Mouse (Mus musculus): ENCODE measurements at regions not wholly inside any gene's neighbourhood (a gene's known extent, or its start where the extent isn't known, plus 50 kb on each side); places are given as distances from the start of the nearest gene placed in this dataset.

GRCm38 (mm10) chr1:119153619-119154018, 100.2 kb upstream of the Gli2 start:
- H3K36me3 ChIP-seq (ENCODE audit: control insufficient read depth, insufficient read depth, low read length) = no peaks in the 10 kb centered on the region
- no peak overlapping the region for H3K27ac ChIP-seq (replicated peaks; ENCODE audit: low read depth, low read length)
- WGBS = 99% methylated on average over 4 of the region's 4 CpGs
- no peak overlapping the region for H3K9ac ChIP-seq (ENCODE audit: low read depth, low read length)
- no peaks in the 10 kb centered on the region for H3K4me1 ChIP-seq (ENCODE audit: control insufficient read depth, insufficient read depth, low read length)
- no peaks in the 10 kb centered on the region for H3K9me3 ChIP-seq (ENCODE audit: control insufficient read depth, low read length)
- H3K4me3 ChIP-seq (ENCODE audit: low read depth, low read length) = no peak overlapping the region
- DNase-seq (ENCODE audit: low spot score) (no peak), ATAC-seq (ENCODE audit: low read depth) (no peak)
- no peak overlapping the region for H3K4me2 ChIP-seq (ENCODE audit: low read depth, low read length)
- no peaks in the 10 kb centered on the region for H3K27me3 ChIP-seq (replicated peaks; ENCODE audit: control insufficient read depth, insufficient read depth, low read length)

GRCm38 (mm10) chr1:119152776-119153175, 99.4 kb upstream of the Gli2 start:
- WGBS = 69% methylated on average over 6 of the region's 6 CpGs
- DNase-seq (ENCODE audit: low spot score) = peak; percentile 19
- Histone ChIP-seq H3K9me3 (ENCODE audit: control insufficient read depth, low read length) (no peaks in the 10 kb centered on the region), H3K4me3 (ENCODE audit: low read depth, low read length) (no peak overlapping the region), H3K4me1 (ENCODE audit: control insufficient read depth, insufficient read depth, low read length) (no peaks in the 10 kb centered on the region), H3K4me2 (ENCODE audit: low read depth, low read length) (no peak overlapping the region), H3K36me3 (ENCODE audit: control insufficient read depth, insufficient read depth, low read length) (no peaks in the 10 kb centered on the region), H3K27me3 (replicated peaks; ENCODE audit: control insufficient read depth, insufficient read depth, low read length) (no peaks in the 10 kb centered on the region), H3K9ac (ENCODE audit: low read depth, low read length) (no peak overlapping the region), H3K27ac (replicated peaks; ENCODE audit: low read depth, low read length) (no peak overlapping the region)
- ATAC-seq (ENCODE audit: low read depth) = no peak

GRCm38 (mm10) chr1:119147506-119147905, 94.1 kb upstream of the Gli2 start:
- H3K4me1 ChIP-seq (ENCODE audit: control insufficient read depth, insufficient read depth, low read length) = 0 out of 2 replicates have a peak, but pooled peaks cover 3% of the 10 kb centered on the region
- H3K4me2 ChIP-seq (ENCODE audit: low read depth, low read length) = no peak overlapping the region
- DNase-seq (ENCODE audit: low spot score) (no peak), ATAC-seq (ENCODE audit: low read depth) (no peak)
- H3K27me3 ChIP-seq (replicated peaks; ENCODE audit: control insufficient read depth, insufficient read depth, low read length) = no peaks in the 10 kb centered on the region
- H3K9ac ChIP-seq (ENCODE audit: low read depth, low read length) = no peak overlapping the region
- H3K27ac ChIP-seq (replicated peaks; ENCODE audit: low read depth, low read length) = no peak overlapping the region
- H3K4me3 ChIP-seq (ENCODE audit: low read depth, low read length) = no peak overlapping the region
- no peaks in the 10 kb centered on the region for H3K9me3 ChIP-seq (ENCODE audit: control insufficient read depth, low read length)
- H3K36me3 ChIP-seq (ENCODE audit: control insufficient read depth, insufficient read depth, low read length) = no peaks in the 10 kb centered on the region
- WGBS = 83% methylated on average over 2 of the region's 2 CpGs

GRCm38 (mm10) chr1:119143808-119144207, 90.4 kb upstream of the Gli2 start:
- peak overlapping the region; percentile 61 for H3K27ac ChIP-seq (replicated peaks; ENCODE audit: low read depth, low read length)
- no peak overlapping the region for H3K4me2 ChIP-seq (ENCODE audit: low read depth, low read length)
- WGBS = 26% methylated on average over 8 of the region's 11 CpGs

GRCm38 (mm10) chr1:119129039-119129438, 75.6 kb upstream of the Gli2 start:
- no peaks in the 10 kb centered on the region for H3K9me3 ChIP-seq (ENCODE audit: control insufficient read depth, low read length)
- no peaks in the 10 kb centered on the region for H3K4me1 ChIP-seq (ENCODE audit: control insufficient read depth, insufficient read depth, low read length)
- ATAC-seq (ENCODE audit: low read depth) = no peak
- no peaks in the 10 kb centered on the region for H3K27me3 ChIP-seq (replicated peaks; ENCODE audit: control insufficient read depth, insufficient read depth, low read length)
- no peak overlapping the region for H3K27ac ChIP-seq (replicated peaks; ENCODE audit: low read depth, low read length)
- H3K36me3 ChIP-seq (ENCODE audit: control insufficient read depth, insufficient read depth, low read length) = no peaks in the 10 kb centered on the region
- no peak overlapping the region for H3K4me3 ChIP-seq (ENCODE audit: low read depth, low read length)
- no peak for DNase-seq (ENCODE audit: low spot score)
- WGBS = 97% methylated on average over 3 of the region's 3 CpGs
- H3K9ac ChIP-seq (ENCODE audit: low read depth, low read length) = no peak overlapping the region
- H3K4me2 ChIP-seq (ENCODE audit: low read depth, low read length) = no peak overlapping the region

More at GRCm38 (mm10) chr1:119143808-119144207, 90.4 kb upstream of the Gli2 start:
- ATAC-seq (ENCODE audit: low read depth) = no peak
- Histone ChIP-seq H3K4me3 (ENCODE audit: low read depth, low read length) (no peak overlapping the region), H3K9ac (ENCODE audit: low read depth, low read length) (no peak overlapping the region), H3K9me3 (ENCODE audit: control insufficient read depth, low read length) (no peaks in the 10 kb centered on the region), H3K27me3 (replicated peaks; ENCODE audit: control insufficient read depth, insufficient read depth, low read length) (no peaks in the 10 kb centered on the region), H3K36me3 (ENCODE audit: control insufficient read depth, insufficient read depth, low read length) (no peaks in the 10 kb centered on the region), H3K4me1 (ENCODE audit: control insufficient read depth, insufficient read depth, low read length) (0 out of 2 replicates have a peak, but pooled peaks cover 3% of the 10 kb centered on the region)
- DNase-seq (ENCODE audit: low spot score) = peak; percentile 75

- WGBS = 33% methylated on average over 6 of the region's 6 CpGs
- no peak for DNase-seq (ENCODE audit: low spot score)
- no peak for ATAC-seq (ENCODE audit: low read depth)
These were observed 72.1 kb upstream of the Gli2 start for GRCm38 (mm10) chr1:119125561-119125960.

GRCm38 (mm10) chr1:119124798-119125197, 71.4 kb upstream of the Gli2 start:
- Histone ChIP-seq H3K27me3 (replicated peaks; ENCODE audit: control insufficient read depth, insufficient read depth, low read length) (no peaks in the 10 kb centered on the region), H3K9me3 (ENCODE audit: control insufficient read depth, low read length) (no peaks in the 10 kb centered on the region), H3K9ac (ENCODE audit: low read depth, low read length) (no peak overlapping the region), H3K4me1 (ENCODE audit: control insufficient read depth, insufficient read depth, low read length) (no peaks in the 10 kb centered on the region), H3K4me3 (ENCODE audit: low read depth, low read length) (no peak overlapping the region), H3K27ac (replicated peaks; ENCODE audit: low read depth, low read length) (no peak overlapping the region), H3K4me2 (ENCODE audit: low read depth, low read length) (no peak overlapping the region), H3K36me3 (ENCODE audit: control insufficient read depth, insufficient read depth, low read length) (no peaks in the 10 kb centered on the region)
- DNase-seq (ENCODE audit: low spot score) (no peak), ATAC-seq (ENCODE audit: low read depth) (no peak)
- WGBS = 90% methylated on average over 4 of the region's 4 CpGs

More at GRCm38 (mm10) chr1:119125561-119125960, 72.1 kb upstream of the Gli2 start:
- no peaks in the 10 kb centered on the region for H3K27me3 ChIP-seq (replicated peaks; ENCODE audit: control insufficient read depth, insufficient read depth, low read length)
- no peaks in the 10 kb centered on the region for H3K9me3 ChIP-seq (ENCODE audit: control insufficient read depth, low read length)
- no peaks in the 10 kb centered on the region for H3K36me3 ChIP-seq (ENCODE audit: control insufficient read depth, insufficient read depth, low read length)
- no peak overlapping the region for H3K9ac ChIP-seq (ENCODE audit: low read depth, low read length)
- no peak overlapping the region for H3K4me3 ChIP-seq (ENCODE audit: low read depth, low read length)
- no peaks in the 10 kb centered on the region for H3K4me1 ChIP-seq (ENCODE audit: control insufficient read depth, insufficient read depth, low read length)
- H3K27ac ChIP-seq (replicated peaks; ENCODE audit: low read depth, low read length) = no peak overlapping the region
- H3K4me2 ChIP-seq (ENCODE audit: low read depth, low read length) = no peak overlapping the region

- Histone ChIP-seq H3K4me2 (ENCODE audit: low read depth, low read length) (no peak overlapping the region), H3K4me1 (ENCODE audit: control insufficient read depth, insufficient read depth, low read length) (no peaks in the 10 kb centered on the region), H3K4me3 (ENCODE audit: low read depth, low read length) (no peak overlapping the region), H3K27me3 (replicated peaks; ENCODE audit: control insufficient read depth, insufficient read depth, low read length) (no peaks in the 10 kb centered on the region), H3K36me3 (ENCODE audit: control insufficient read depth, insufficient read depth, low read length) (no peaks in the 10 kb centered on the region), H3K9me3 (ENCODE audit: control insufficient read depth, low read length) (no peaks in the 10 kb centered on the region), H3K9ac (ENCODE audit: low read depth, low read length) (no peak overlapping the region), H3K27ac (replicated peaks; ENCODE audit: low read depth, low read length) (no peak overlapping the region)
- WGBS = 83% methylated on average over 2 of the region's 2 CpGs
- DNase-seq (ENCODE audit: low spot score) = no peak
- ATAC-seq (ENCODE audit: low read depth) = no peak
These were observed 70.6 kb upstream of the Gli2 start for GRCm38 (mm10) chr1:119124063-119124462.

GRCm38 (mm10) chr1:119123402-119123801, 70.0 kb upstream of the Gli2 start:
- Histone ChIP-seq H3K4me2 (ENCODE audit: low read depth, low read length) (no peak overlapping the region), H3K36me3 (ENCODE audit: control insufficient read depth, insufficient read depth, low read length) (no peaks in the 10 kb centered on the region), H3K9me3 (ENCODE audit: control insufficient read depth, low read length) (no peaks in the 10 kb centered on the region), H3K4me3 (ENCODE audit: low read depth, low read length) (no peak overlapping the region), H3K9ac (ENCODE audit: low read depth, low read length) (no peak overlapping the region), H3K4me1 (ENCODE audit: control insufficient read depth, insufficient read depth, low read length) (no peaks in the 10 kb centered on the region), H3K27me3 (replicated peaks; ENCODE audit: control insufficient read depth, insufficient read depth, low read length) (no peaks in the 10 kb centered on the region), H3K27ac (replicated peaks; ENCODE audit: low read depth, low read length) (no peak overlapping the region)
- 29% methylated on average over 3 of the region's 3 CpGs for WGBS
- DNase-seq (ENCODE audit: low spot score) (no peak), ATAC-seq (ENCODE audit: low read depth) (no peak)
